Mouse (Mus musculus) frontal cortex, postnatal 10 days (tissue): ENCODE results near the gene Klhl40.

Experiments
- DNase-seq, 2 experiments: peaks; one replicate each; pipeline ENCODE4 v3.0.0; 2022; ENCODE audit warnings: low spot score in 2 of 2, mixed read lengths in 1 of 2

Gene Klhl40

DNA sequence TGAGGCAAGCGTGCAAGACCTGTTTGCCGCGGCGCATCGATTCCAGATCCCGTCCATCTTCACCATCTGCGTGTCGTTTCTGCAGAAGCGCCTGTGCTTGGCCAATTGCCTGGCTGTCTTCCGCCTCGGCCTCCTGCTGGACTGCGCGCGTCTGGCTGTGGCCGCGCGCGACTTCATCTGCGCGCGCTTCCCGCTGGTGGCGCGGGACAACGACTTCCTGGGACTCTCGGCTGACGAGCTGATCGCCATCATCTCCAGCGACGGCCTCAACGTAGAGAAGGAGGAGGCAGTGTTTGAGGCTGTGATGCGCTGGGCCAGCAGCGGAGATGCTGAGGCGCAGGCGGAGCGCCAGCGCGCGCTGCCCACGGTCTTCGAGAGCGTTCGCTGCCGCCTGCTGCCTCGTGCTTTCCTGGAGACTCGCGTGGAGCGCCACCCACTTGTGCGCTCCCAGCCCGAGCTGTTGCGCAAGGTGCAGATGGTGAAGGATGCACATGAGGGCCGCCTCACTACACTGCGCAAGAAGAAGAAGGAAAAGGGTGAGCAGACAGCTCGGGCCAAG is 738 bp downstream of the Klhl40 start:
- peak; percentile 57 to 80 for DNase-seq

GRCm38 (mm10) chr9:121784801-121785200 is 7.4 kb downstream of the Klhl40 start:
- DNase-seq: no peak

GRCm38 (mm10) chr9:121785261-121785660 is 7.9 kb downstream of the Klhl40 start:
- no peak for DNase-seq

DNA sequence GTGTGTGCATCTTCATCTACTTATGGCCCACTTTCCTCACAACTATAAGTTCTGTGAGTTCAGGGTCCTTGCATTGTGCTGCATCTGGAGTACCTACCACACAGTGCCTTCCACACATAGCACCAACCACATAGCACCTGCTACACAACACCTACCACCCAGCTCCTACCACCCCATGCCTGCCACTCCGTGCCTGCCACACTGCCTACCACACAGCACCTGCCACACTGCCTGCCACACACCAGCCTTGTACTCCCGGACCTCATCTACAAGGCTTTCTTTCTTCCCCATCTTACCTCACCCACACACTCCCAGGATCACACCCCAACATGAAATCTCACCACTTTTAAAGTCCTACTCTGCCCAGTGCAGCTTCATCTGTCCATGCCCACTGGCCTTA is 9.0 kb downstream of the Klhl40 start:
- no peak for DNase-seq

- DNase-seq: peak in 1 of 2 experiments; percentile 41
Measured at GRCm38 (mm10) chr9:121791206-121791605, 13.8 kb downstream of the Klhl40 start.

DNA sequence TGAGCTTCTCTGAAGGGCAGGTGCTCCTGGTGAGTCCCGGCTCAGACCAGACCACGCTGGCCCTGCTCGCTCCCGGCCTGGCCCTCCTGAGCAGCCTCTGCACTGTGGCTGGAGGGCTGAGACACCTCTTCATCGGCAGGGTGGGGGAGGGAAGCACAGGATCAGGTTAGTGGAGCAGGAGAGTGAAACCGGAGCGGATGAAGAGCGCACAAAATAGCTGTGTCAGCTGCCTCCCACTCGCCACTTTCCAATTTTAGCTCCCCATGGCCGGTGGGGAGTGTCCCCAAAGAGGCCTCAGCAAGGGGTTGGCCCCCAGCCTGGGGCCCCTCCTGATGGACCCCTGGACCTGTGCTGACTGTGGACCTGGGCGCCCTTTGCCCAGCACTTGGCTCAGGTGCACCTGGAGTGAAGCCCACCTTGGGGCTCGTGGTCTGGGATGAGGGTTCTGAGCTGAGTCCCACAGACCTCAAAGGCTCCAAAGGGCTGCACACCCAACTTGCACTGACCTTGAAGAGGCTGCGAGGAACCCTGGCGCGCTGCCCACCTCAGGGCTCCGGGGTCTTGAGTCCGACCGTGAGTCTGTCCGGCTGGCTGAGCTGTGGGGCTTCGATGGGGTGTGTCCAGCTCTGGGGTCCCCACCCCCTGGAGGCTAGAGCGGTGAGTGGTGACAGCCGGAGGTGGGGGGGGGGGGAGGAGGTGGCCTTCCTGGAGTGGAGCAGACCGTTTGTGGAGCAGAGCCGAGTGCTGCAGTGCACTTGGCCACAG is 14.5 kb downstream of the Klhl40 start, which contains the start of gene Hhatl:
Hhatl (minus strand) TSS at position 751 of the 765 bp plus-strand sequence.
- no peak for DNase-seq

- no peak for DNase-seq
Measured at GRCm38 (mm10) chr9:121794972-121795539, 17.6 kb downstream of the Klhl40 start.

- DNase-seq: no peak
Measured at GRCm38 (mm10) chr9:121797722-121798121, 20.3 kb downstream of the Klhl40 start.

- no peak for DNase-seq
Measured at GRCm38 (mm10) chr9:121798887-121799520, 21.6 kb downstream of the Klhl40 start.

DNA sequence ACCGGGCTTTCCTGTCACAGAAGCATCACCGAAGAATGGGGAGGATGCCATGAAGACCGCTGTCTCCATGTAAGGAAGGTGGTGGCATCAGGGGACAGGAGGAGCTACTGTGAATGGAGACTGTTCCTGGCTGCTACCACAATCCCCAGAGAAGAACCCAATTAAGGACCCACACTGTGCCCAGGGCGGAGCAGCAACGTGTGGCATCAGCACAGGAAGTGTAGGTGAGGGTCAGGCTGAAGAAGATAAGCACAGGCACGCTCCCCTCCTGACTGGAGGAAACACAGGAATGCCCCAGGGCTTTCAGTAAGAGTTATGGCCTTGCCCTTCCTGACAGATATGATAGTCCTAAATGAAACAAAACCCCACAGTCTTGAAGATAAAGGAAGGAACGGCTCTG is 25.3 kb downstream of the Klhl40 start:
- DNase-seq: no peak

DNA sequence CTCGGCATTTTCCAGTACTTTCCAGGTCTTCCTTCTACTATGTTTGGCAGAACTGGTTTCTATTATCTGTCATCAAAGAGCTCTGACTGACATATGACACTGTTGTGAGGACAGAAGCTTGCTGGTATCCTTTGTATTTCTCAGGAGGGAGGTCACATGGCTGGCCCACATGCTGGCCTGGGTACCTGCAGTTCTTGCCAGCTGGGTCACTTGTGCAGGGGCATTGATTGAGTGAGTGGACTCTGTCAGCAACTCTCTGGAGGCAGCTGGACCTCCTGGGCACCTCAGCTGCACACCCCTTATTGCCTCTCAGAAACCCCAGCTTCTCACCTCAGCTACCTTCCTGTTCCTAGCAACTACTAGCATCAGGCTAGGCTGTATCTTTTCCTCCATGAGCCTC is 30.1 kb downstream of the Klhl40 start:
- DNase-seq: no peak

DNA sequence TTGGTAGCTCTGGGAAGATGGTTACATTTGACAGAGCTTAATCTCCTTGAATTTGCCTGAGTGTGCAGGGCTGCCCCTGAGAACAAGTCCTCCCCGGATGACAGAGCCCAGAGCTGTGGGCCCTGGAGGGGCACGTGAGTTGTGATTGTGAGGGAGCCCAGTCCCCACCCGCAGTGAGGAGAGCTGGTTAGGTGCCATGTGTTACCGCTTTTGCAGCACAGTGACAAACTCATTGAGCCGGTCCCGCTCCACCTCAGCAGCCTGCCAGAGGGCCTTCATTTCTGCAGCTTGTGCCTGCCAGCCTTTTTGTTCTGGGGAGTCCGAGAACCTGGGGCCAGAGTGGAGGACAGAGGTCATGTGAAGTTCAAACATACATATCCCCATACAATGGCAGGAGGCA is 30.5 kb downstream of the Klhl40 start:
- no peak for DNase-seq

GRCm38 (mm10) chr9:121808511-121808910 is 31.1 kb downstream of the Klhl40 start:
- no peak for DNase-seq

GRCm38 (mm10) chr9:121810081-121810821 is 32.8 kb downstream of the Klhl40 start:
- peak; percentile 63 to 69 for DNase-seq

DNA sequence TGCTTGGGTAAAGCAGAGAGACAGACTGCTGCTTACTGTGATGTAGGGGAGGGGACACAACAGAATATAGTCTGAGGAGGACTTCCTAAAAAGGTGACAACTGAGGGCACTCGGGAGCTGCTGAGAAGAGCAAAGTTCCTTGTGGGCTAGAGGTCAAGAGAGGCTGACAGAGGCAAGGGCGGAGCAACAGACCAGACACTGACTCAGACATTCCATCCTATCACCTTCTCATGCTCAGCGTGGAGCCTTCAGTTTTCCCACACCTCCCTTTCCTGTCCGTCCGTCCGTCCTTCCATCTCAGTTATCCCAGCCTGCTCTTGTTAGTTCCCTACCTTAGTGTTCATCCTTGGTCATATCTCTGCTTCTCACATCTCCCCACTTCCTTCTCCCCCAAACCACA is 37.8 kb downstream of the Klhl40 start:
- no peak for DNase-seq

DNA sequence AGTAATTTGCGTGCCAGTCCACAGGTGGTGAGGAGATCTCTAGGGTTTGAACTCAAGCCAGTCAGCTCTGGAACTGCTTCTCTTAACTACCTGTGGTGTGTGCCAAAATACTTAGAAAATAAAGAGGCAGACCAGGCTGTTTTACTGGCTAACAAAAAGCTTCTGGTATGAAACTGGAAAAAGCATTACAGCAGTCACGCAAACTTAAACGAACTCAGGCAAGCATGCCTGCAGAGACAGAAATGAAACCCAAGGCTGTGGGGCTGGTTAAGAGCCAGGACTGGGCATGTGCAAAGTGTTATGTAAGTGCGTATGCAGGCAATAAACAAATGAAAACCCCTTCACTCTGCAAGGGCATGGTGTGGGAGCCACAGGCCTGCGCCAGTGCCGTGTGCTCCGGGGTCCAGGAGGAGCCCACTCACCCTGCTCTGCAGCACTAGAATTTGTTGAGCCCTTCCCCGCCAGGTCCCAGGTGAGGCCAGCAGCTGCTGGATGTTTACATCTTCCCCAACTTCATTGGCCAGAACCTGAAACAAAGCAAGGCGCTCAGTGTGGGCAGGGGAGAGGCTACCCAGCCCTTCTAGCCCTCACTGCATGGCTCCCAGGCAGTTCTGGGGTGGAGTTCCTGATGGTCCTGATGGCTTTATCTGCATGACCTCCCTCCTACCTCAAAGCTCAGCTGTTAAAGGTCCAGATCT is 41.8 kb downstream of the Klhl40 start:
- DNase-seq: no peak

GRCm38 (mm10) chr9:121819771-121820471 is 42.5 kb downstream of the Klhl40 start:
- no peak for DNase-seq

- no peak for DNase-seq
Measured at GRCm38 (mm10) chr9:121820765-121821164, 43.4 kb downstream of the Klhl40 start.

DNA sequence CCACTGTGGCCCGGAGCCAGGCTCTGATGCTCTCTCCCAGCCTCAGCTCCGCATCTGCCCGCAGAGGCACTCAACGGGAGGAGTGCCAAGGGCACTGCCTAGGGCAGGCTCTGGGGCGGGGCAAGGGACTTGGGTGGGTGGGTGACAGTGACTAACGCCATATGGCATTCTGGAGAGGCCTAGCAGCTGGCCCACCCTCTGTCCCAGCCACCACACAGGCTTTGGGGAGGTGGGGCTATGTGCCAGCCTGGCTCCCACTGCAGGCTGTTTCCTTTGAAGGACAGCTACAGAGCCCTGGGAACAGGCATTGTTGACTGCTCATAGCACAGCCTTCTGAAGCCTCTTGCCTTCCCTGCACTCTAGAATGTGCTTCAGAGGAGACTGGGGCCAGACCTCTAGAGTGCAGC is 45.2 kb downstream of the Klhl40 start:
- no peak for DNase-seq

GRCm38 (mm10) chr9:121823051-121823450 is 45.6 kb downstream of the Klhl40 start:
- DNase-seq: no peak

DNA sequence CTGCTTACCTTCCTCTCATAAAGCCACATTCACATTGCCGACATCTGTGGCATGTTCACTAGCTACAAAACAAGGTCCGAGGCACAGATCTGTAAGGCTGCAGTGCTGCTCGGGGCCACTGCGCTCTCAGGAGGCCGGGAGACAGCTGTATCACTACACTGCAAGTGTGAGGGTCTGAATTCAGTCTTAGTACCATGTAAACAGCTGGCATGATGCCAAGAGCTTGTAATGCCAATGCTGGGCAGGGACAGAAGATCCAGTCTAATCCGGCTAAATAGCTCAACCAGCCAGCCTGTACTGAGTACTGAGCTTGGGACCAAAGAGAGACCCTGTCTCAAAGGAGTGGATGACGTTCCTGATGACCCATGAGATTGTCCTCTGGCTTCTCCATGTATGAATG is 46.6 kb downstream of the Klhl40 start:
- no peak for DNase-seq
